Mouse (Mus musculus) neural tube, embryonic 15.5 days (tissue): ENCODE measurements around the gene Duoxa1. TPM values are rescaled to one million over a fixed set of nuclear protein-coding genes. Genes with fewer than 3 reads are reported as not detected.

Experiments used
- ATAC-seq: fragments of 200-750 bp; cut with Nextera tagmentation; 2 replicates; pipeline ENCODE4 v1.8.0; 2017; ENCODE audit warnings: mild to moderate bottlenecking, moderate TSS enrichment, moderate library complexity; ENCODE audit not compliant: low FRiP score
- H3K27ac ChIP-seq: fragments of 300-500 bp; sonication (generic); replicated peaks from 2 replicates; pipeline ENCODE4 v1.5.1; 2015; ENCODE audit warnings: mild to moderate bottlenecking, inconsistent platforms
- H3K27me3 ChIP-seq: fragments of 300-500 bp; sonication (generic); replicated peaks from 2 replicates; pipeline ENCODE4 v1.6.1; 2015; ENCODE audit warnings: inconsistent platforms
- H3K36me3 ChIP-seq: fragments of 300-500 bp; sonication (generic); 2 replicates; pipeline ENCODE4 v1.6.1; 2015; ENCODE audit warnings: inconsistent platforms
- H3K4me1 ChIP-seq: fragments of 300-500 bp; sonication (generic); 2 replicates; pipeline ENCODE4 v1.6.1; 2015; ENCODE audit warnings: inconsistent platforms
- H3K4me2 ChIP-seq: fragments of 300-500 bp; sonication (generic); 2 replicates; pipeline ENCODE4 v1.6.1; 2015; ENCODE audit warnings: inconsistent platforms, mild to moderate bottlenecking, moderate library complexity
- H3K4me3 ChIP-seq: fragments of 300-500 bp; sonication (generic); replicated peaks from 2 replicates; pipeline ENCODE4 v1.5.1; 2015; ENCODE audit warnings: mild to moderate bottlenecking, inconsistent platforms
- H3K9ac ChIP-seq: fragments of 300-500 bp; sonication (generic); replicated peaks from 2 replicates; pipeline ENCODE4 v1.6.1; 2015; ENCODE audit warnings: mild to moderate bottlenecking, inconsistent platforms
- H3K9me3 ChIP-seq: fragments of 300-500 bp; sonication (generic); replicated peaks from 2 replicates; pipeline ENCODE4 v1.6.1; 2016; ENCODE audit warnings: inconsistent platforms
- WGBS: fragments of 180-500 bp; shearing (Covaris S2); methylation state at CpG from one replicate; pipeline ENCODE4 v1.1.7; 2015; ENCODE audit warnings: mixed read lengths; 5-methylcytosine and 5-hydroxymethylcytosine counted together
- polyA plus RNA-seq: library from polyadenylated mRNA; unstranded; fragments of >200 nt; fragmentation: Nextera tagmentation; extraction: Ambion mirVana; gene quantifications from 2 replicates; pipeline ENCODE4 v1.2.1, GENCODE M21; 2015

Duoxa1 gene
- polyA plus RNA-seq, 1 experiment from 2014 or later = 0.17 TPM

DNA sequence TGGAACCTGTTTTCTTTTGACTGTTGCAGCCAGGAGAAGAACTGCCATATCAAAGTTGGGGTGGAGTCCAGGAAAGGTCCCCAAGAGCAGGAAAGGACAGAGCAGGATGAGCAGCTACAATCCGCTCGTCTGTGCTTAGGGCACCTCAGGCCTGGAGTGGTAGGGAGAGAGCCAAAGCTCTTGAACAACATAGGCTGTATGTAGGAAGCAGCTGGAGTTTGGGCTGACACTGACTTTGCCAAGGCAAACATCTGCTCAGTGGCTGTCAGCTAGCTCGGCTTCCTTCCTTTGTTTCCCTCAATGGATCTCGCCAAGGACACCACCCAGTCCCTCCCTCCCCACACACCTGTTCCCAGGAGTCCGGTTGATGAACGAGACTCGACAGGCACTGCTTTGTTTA is 27.4 kb downstream of the Duoxa1 start:
- H3K9me3 ChIP-seq = no peaks in the 10 kb centered on the region
- ATAC-seq = no peak

DNA sequence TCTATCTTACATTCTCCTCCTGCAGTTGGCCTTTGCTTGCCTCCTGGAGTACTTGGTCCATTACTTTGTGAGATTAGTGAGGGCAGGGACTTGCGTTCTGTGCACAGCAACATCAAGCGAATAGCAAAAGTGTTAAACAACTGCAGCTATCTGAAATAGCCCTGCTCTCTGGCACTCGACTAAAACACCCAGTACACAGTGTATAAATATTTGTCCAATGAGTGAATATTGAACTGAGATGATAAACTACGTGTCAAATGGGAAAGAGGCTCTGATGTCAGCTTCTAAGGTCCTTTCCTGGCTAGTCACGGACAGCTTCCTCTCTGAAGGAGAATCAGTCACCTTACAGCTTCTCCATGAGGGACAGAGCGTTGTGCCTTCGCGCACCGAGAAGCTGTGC is 29.4 kb downstream of the Duoxa1 start:
- H3K9ac ChIP-seq = no peak overlapping the region
- ATAC-seq = no peak
- H3K4me3 ChIP-seq = no peak overlapping the region
- no peaks in the 10 kb centered on the region for H3K9me3 ChIP-seq
- no peaks in the 10 kb centered on the region for H3K36me3 ChIP-seq
- no peak overlapping the region for H3K4me2 ChIP-seq
- H3K4me1 ChIP-seq = no peaks in the 10 kb centered on the region
- no peaks in the 10 kb centered on the region for H3K27me3 ChIP-seq
- 87% methylated on average over 9 of the region's 9 CpGs for WGBS
- no peak overlapping the region for H3K27ac ChIP-seq

More for the DNA sequence above, 27.4 kb downstream of the Duoxa1 start:
- H3K9ac ChIP-seq = no peak overlapping the region
- H3K4me1 ChIP-seq = no peaks in the 10 kb centered on the region
- WGBS = 56% methylated on average over 7 of the region's 7 CpGs
- H3K27me3 ChIP-seq = no peaks in the 10 kb centered on the region
- no peak overlapping the region for H3K27ac ChIP-seq
- no peaks in the 10 kb centered on the region for H3K36me3 ChIP-seq
- no peak overlapping the region for H3K4me2 ChIP-seq
- no peak overlapping the region for H3K4me3 ChIP-seq

DNA sequence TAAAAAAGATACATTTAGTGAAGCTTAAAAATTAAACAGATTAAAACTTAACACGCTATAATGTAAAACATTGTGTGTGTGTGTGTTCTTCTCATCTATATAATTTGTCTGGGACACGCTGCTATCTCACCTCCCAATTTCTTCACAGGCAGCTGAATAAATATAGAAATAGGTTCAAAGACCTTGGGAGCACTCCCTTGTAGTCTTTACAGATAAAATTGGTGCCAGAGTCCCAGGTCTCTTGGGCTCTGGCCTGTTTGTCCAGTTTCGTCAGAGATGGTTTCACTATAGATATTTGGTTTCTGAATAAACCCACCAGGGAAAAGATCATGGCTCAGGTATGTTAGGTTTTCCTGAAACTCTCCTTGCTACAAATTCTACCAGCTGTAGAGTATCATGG is 34.8 kb downstream of the Duoxa1 start:
- Histone ChIP-seq H3K9me3 (no peaks in the 10 kb centered on the region), H3K9ac (no peak overlapping the region), H3K4me2 (no peak overlapping the region), H3K36me3 (no peaks in the 10 kb centered on the region), H3K4me1 (no peaks in the 10 kb centered on the region), H3K4me3 (no peak overlapping the region), H3K27me3 (no peaks in the 10 kb centered on the region), H3K27ac (no peak overlapping the region)
- WGBS = 87% methylated on average over 3 of the region's 3 CpGs
- no peak for ATAC-seq

DNA sequence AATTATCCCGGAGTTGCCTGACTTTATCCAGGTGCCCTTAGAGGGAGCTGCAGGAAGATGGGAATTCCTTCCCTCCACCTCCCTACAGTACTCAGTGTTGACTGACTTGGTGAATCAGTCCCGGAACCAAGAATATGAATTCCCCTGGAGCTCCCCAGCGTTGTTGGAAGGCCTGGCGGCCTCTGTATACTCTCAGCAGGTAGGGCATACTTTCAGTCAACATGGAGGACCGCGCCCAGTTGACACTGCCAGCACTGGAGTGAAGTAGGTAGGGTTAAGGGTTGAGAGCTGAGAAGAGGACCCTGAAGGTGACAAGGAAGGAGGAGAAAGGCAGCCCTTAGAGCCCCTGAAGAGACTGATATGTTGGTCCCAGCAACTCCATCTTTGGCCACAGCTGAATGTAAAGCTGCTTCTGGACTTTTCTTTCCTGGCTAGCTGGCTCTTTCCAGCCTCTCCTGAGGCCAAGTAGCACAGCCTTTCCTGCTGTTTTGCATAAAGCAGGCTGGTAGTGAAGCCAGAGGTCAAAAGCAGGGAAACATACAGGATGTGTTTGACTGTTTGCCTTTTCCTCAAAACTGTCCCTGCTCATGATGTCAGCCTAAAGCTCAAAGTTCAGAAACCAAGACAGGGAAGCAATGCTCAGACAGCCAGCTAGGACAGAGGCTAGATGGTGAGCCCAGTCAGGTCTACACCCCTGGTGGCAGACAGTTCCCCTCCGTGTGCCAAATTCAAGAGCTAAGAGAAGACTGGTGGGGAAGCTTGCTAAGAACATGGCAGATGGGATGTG is 46.9 kb downstream of the Duoxa1 start:
- Histone ChIP-seq H3K4me2 (no peak overlapping the region), H3K9ac (no peak overlapping the region), H3K36me3 (no peaks in the 10 kb centered on the region), H3K27ac (no peak overlapping the region), H3K4me1 (peaks cover 7% of the 10 kb centered on the region; the same call in 1 of the 2 replicates), H3K4me3 (no peak overlapping the region), H3K27me3 (no peaks in the 10 kb centered on the region), H3K9me3 (no peaks in the 10 kb centered on the region)
- ATAC-seq = no peak
- WGBS = 95% methylated on average over 7 of the region's 7 CpGs

DNA sequence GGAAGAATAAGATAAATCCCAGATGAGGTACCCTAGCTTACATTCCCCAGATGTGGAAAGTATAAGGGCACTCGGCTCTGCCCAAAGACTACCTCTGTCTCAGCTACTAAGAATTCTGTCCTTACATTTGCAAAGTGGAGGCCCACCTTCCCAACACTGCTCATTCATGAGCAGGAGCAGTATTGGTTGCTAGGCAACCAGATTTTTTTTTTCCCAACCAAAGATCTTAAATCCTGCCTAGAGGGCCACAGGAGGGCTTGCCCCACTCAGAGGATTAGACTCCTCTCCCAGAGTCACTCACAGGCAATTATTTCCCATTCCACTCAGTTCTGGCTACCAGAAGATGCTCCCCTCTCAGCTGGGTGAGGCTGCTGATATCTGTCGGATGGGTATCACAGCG is 48.8 kb downstream of the Duoxa1 start:
- no peak overlapping the region for H3K4me3 ChIP-seq
- no peak overlapping the region for H3K27ac ChIP-seq
- WGBS = 62% methylated on average over 3 of the region's 3 CpGs

DNA sequence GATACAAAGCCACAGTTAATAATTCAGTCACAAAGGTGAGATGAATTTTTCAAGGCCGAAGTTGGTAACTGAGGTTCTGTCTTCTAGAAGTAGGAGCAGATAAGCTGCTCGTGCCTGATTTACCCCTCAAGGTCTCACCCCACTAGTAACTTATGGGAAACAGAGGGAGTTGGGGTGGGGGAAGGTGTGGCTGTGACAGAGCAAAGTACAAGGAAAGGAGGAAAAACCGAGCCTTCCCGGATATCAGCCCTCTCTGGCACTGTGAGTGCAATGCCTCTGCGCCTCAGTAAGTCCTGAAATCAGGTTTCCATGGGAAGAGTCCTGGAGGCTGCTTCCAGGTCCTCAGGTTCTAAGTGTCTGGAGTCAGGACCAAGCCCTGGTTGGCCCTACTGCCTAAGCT is 52.8 kb downstream of the Duoxa1 start:
- 88% methylated on average over 5 of the region's 5 CpGs for WGBS
- Histone ChIP-seq H3K36me3 (peaks cover 4% of the 10 kb centered on the region), H3K27me3 (no peaks in the 10 kb centered on the region), H3K4me1 (peaks cover 7% of the 10 kb centered on the region; the same call in 1 of the 2 replicates), H3K27ac (no peak overlapping the region), H3K4me2 (no peak overlapping the region), H3K9me3 (no peaks in the 10 kb centered on the region), H3K4me3 (no peak overlapping the region), H3K9ac (no peak overlapping the region)
- ATAC-seq = no peak

More for the DNA sequence above, 48.8 kb downstream of the Duoxa1 start:
- H3K9ac ChIP-seq = no peak overlapping the region
- peaks cover 7% of the 10 kb centered on the region; the same call in 1 of the 2 replicates for H3K4me1 ChIP-seq
- H3K36me3 ChIP-seq = peaks cover 4% of the 10 kb centered on the region
- H3K9me3 ChIP-seq = no peaks in the 10 kb centered on the region
- ATAC-seq = peak; percentile 77
- H3K4me2 ChIP-seq = no peak overlapping the region
- no peaks in the 10 kb centered on the region for H3K27me3 ChIP-seq

DNA sequence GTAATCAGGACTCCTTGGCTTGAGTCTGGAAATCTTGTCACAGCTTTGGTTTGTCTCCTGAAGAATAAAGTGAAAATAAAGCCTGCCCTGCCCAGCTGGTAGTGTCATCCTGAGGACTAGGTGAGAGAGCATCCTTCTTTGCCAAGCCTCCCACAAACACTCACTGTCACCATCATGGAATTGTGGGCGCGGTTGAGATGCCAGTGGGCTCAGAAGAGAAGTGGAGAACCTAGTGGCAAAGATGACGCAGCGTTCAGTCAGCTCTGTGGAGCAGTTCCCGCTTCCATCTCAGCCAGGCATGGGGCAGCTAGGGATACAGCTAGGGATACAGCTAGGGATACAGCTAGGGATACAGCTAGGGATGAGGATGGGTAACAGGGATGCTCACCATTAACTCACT is 57.5 kb downstream of the Duoxa1 start:
- Histone ChIP-seq H3K9me3 (no peaks in the 10 kb centered on the region), H3K4me3 (no peak overlapping the region), H3K27me3 (no peaks in the 10 kb centered on the region), H3K4me2 (no peak overlapping the region), H3K9ac (no peak overlapping the region), H3K4me1 (no peaks in the 10 kb centered on the region), H3K27ac (no peak overlapping the region), H3K36me3 (no peaks in the 10 kb centered on the region; the same call in none of the 2 replicates)
- WGBS = 96% methylated on average over 5 of the region's 5 CpGs
- no peak for ATAC-seq

Other genes starting within 250 kb of the Duoxa1 start
- 5.8 and 6.6 TPM in 2 replicates for gene Spg11, start 195.3 kb downstream of the Duoxa1 start, polyA plus RNA-seq
- gene B2m, start 166.0 kb downstream of the Duoxa1 start, polyA plus RNA-seq = 138 and 290 TPM in 2 replicates
- gene Trim69, start 153.0 kb downstream of the Duoxa1 start, polyA plus RNA-seq = not detected in 2 replicates
- 0.09 TPM in 1 of 2 replicates, not detected in the other for gene Patl2, start 127.5 kb downstream of the Duoxa1 start, polyA plus RNA-seq
- not detected in 2 replicates for gene Terb2, start 127.5 kb downstream of the Duoxa1 start, polyA plus RNA-seq
- gene Sord, start 79.0 kb downstream of the Duoxa1 start, polyA plus RNA-seq = 21.4 and 41.7 TPM in 2 replicates
- 0.03 and 0.12 TPM in 2 replicates for gene Duox2, start 15.3 kb downstream of the Duoxa1 start, polyA plus RNA-seq
- 0.52 and 0.56 TPM in 2 replicates for gene Duoxa2, start 14.8 kb downstream of the Duoxa1 start, polyA plus RNA-seq
- gene Duox1, start 1.9 kb upstream of the Duoxa1 start, polyA plus RNA-seq = 0.10 and 0.27 TPM in 2 replicates
- 11.2 and 12.0 TPM in 2 replicates for gene Shf, start 55.4 kb upstream of the Duoxa1 start, polyA plus RNA-seq
- gene Slc28a2, start 112.7 kb upstream of the Duoxa1 start, polyA plus RNA-seq = 3.1 TPM in 1 of 2 replicates, not detected in the other
- gene Gm14085, start 171.2 kb upstream of the Duoxa1 start, polyA plus RNA-seq = not detected in 2 replicates